Mouse (Mus musculus): ENCODE results near the gene Nap1l1.
"Not testable (repeated sequence)": the region's sequence is repeated elsewhere in the genome, so short reads cannot be mapped to it uniquely, and the experiment has no call there.

The Nap1l1 gene

DNA sequence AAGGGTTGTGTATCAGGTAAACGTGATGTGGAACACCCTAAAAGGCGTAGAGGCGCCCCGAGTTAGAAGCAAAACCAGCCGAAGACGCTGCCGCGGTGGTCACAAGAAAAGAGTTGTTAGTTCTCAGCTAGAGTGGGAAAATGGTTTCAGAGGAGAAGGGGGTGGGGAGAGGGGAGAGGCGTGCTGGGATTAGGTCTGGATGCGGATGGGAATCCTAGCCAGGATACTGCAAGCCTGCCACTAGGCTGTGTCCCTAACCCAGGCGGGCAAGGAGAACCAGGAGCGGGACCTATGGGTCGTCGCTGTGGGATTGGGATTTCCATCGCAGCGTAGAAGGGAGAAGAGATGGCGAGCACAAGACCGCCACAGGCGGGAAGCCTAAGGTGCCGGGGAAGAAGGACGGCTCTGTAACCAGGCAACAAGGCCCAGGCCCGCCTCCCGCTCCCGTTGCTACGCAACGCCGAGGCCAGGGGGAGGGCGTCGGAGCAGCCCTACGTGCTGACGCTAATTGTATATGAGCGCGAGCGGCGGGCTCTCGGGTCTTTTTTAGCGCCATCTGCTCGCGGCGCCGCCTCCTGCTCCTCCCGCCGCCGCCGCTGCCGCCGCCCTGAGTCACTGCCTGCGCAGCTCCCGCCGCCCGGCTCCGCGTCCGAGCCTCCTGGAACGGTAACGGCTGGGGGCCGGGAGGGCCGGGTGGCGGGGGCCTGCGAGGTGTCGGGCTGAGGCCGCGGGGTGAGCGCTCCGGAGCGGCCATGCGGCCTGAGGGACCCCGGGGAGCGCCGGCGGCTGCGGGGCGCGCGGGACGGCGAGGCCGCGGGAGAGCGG lies at the start of gene Nap1l1:
Gene Nap1l1, plus strand, starts transcription at position 538 of the 825 bp plus-strand sequence.
- peak; percentile 89 for DNase-seq (ENCODE audit: low read depth, low spot score)

- no peak for DNase-seq (ENCODE audit: low read depth, low spot score)
These were observed 46.5 kb upstream of the Nap1l1 start for GRCm38 (mm10) chr10:111426491-111426890.

DNA sequence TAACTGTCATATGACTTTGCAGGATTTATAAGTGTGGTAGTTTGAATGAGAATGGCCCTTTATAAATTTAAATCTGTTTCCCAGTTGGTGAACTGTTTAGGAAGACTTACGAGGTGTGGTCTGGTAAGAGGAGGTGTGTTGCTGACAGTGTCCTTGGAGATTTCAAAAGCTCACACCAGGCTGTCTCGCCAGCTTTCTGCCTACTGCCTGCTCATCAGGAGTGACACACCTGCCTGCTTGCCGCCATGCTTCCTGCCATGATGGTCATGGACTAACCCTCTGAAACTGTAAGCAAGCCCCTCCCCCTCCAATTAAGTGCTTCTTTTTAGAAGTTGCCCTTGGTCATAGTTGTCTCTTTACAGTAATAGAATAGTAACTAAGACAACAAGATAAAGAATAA lies 39.5 kb upstream of the Nap1l1 start:
- no peak for DNase-seq (ENCODE audit: low read depth, low spot score)

- no peak for DNase-seq (ENCODE audit: low read depth, low spot score)
These were observed 32.0 kb upstream of the Nap1l1 start for GRCm38 (mm10) chr10:111441034-111441440.

DNA sequence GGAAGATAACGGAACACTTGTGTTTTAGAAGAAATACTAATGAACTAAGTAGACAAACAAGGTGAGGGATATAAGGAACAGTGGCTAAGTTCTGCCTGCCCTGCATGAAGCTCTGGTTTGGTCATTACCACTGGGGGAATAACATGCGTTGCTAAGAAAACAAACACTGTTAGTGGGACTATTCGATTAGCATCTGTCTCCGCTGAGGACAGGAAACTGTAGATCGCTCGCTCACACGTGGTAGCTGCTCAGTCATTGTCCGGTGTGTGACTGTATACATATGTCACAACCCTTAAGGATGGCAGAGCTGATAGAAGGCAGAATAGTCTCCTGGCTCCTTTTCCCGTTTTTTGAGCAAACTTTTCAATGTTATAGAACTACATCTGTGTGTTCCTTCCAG lies 28.8 kb upstream of the Nap1l1 start:
- no peak for DNase-seq (ENCODE audit: low read depth, low spot score)

DNA sequence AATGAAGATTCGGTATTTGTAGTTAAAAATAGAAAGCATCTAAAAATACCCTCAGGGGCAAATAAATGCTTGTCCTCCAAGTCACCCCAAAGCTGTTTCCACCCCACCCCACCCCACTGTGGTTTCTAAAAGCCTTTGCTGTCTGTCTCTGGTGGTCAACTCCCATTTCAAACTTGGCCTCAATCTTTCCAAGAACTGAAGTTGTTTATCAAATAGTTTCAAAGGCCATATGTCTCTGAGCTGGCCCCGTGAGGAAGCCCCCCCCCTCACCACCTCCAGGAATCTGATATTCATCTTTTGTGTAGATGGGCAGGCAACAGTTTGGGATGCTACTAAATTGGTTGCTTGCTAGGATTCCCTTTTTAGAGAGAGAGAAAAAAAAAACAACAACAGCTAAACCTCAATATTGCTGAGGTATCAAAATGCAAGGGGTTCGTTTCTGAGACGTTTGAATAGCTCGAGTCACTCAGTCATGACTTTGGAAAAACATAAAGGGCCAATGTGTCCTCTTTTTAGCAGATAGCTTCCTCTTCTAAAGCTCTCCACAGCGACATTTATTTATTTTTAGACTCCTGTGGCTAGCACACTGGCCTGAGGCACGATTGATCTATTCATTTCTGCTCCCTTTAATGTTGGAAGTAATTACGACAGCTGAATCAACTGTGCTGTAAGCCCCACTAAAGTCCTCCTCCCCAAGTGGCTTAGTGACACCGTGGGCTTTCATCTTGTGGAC lies 26.9 kb upstream of the Nap1l1 start:
- no peak for DNase-seq (ENCODE audit: low read depth, low spot score)

GRCm38 (mm10) chr10:111446672-111447008 lies 26.4 kb upstream of the Nap1l1 start:
- not testable (repeated sequence) for DNase-seq (ENCODE audit: low read depth, low spot score)

DNA sequence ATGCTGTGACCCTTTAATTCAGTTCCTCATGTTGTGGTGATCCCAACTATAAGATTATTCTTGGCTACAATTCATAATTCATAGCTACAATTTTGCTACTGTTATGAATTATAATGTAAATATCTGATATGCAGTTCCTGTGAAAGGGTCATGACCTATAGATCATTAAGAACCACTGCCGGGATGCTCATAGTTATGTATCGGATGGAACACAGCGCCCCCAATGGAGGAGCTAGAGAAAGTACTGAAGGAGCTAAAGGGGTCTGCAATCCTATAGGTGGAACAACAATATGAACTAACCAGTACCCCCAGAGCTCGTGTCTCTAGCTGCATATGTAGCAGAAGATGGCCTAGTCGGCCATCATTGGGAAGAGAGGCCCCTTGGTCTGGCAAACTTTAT lies 23.4 kb upstream of the Nap1l1 start:
- DNase-seq (ENCODE audit: low read depth, low spot score): not testable (repeated sequence)

DNA sequence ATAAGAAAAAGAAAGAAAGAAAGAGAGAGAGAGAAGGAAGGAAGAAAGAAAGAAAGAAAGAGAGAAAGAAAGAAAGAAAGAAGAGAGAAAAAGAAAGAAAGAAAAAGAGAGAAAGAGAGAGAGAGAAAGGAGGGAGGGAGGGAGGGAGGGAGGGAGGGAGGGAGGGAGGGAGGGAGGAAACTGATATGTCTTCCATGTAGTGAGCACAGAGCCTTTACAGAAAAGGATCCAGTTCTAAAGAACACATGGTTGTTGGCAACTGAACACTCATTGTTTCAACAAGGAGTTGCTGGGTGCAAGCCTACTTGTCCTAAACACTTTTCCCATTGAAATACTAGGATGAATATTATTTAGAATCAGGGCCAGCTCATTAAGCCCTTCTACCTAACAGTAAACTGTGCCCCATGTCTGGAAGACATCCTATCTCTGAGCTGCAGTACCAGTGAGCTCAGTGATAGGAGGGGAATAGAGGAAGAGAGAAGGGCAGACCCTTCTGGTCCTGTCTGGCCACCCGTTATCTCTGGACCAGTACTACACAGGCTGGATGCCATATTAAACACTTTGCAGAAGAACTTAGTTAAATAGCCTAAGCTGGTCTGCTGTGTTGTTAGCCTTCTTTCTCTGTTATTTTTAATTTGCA lies 21.2 kb upstream of the Nap1l1 start:
- no peak for DNase-seq (ENCODE audit: low read depth, low spot score)

DNA sequence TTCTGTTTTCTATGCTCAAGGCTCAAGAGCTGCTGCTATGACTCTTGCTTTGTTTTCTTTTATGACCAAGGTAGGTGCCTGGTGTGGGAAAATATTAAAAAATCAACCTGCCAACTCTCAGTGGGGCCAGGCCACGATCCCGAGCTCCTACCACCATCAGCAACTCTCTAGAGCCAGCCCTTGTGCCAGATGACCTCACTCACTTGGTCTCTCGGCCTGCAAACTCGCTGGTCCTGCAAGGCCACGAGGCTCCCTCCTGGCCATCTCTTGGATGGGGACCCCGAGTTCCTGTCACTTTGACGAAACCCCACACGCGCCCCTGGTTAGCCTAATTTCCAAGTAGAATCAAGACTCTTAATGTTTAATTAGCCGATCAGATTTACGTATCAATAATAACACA lies 20.6 kb upstream of the Nap1l1 start:
- DNase-seq (ENCODE audit: low read depth, low spot score): no peak

GRCm38 (mm10) chr10:111454698-111455308 lies 18.2 kb upstream of the Nap1l1 start:
- DNase-seq (ENCODE audit: low read depth, low spot score): no peak

- DNase-seq (ENCODE audit: low read depth, low spot score): no peak
These were observed 14.9 kb upstream of the Nap1l1 start for GRCm38 (mm10) chr10:111458088-111458487.

GRCm38 (mm10) chr10:111459040-111459439 lies 14.0 kb upstream of the Nap1l1 start:
- no peak for DNase-seq (ENCODE audit: low read depth, low spot score)

DNA sequence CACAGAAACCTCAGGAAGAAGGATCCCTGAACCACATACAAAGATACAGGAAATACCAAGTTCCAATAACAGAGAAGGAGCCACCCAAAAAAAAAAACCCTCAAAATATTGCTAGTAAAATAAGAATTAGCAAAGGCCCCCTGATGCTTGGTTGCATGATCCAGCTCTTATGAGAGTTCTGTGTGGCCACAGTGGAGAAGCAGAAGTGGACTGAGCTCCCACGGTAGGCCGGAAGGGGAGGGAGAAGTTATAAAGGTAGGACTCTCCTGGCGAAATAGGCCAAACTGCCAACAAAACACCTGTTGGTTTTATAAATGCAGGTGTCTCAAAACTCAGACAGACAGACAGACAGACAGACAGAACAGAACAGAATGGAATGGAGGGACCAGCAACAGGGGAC lies 13.1 kb upstream of the Nap1l1 start:
- DNase-seq (ENCODE audit: low read depth, low spot score): no peak

- DNase-seq (ENCODE audit: low read depth, low spot score): no peak
These were observed 12.6 kb upstream of the Nap1l1 start for GRCm38 (mm10) chr10:111460381-111460780.

DNA sequence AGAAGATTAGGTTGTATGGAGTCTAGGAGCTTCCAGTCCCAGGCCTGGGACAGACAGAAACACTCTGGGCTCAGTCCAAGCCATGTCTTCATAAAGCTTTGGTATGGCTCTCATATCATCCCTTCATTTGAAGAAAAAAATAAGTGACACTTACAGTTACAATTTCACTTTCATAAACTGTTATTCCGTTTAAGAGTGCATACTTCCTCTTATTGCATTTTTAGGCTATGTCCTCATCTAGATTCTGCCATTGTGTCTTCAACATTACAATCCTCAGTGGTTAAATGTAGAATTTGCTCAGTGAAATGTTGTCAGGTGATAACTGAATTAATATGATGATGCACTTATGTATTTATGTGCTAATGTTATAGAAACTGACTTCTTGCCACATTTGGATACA lies 8.2 kb upstream of the Nap1l1 start:
- DNase-seq (ENCODE audit: low read depth, low spot score): no peak

DNA sequence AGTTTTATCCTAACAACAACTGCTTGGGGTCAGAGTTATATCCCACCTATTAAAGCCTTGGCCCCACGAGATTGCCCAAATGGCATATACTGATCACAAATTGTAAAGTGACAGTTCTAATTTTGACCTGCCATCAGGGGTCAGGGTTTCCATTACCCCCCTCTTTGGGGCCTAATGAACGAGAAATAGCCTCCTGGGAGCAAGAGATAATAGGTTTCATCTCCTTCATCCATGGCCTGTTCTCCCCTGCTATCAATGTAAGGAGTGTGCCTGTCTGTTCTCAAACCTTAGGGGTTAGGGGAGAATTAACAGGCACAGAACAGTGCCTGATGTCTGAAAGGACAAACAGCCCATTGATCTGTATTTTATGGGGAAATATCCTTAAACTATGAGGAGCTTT lies 7.6 kb upstream of the Nap1l1 start:
- no peak for DNase-seq (ENCODE audit: low read depth, low spot score)

GRCm38 (mm10) chr10:111471166-111471565 lies 1.9 kb upstream of the Nap1l1 start:
- no peak for DNase-seq (ENCODE audit: low read depth, low spot score)

DNA sequence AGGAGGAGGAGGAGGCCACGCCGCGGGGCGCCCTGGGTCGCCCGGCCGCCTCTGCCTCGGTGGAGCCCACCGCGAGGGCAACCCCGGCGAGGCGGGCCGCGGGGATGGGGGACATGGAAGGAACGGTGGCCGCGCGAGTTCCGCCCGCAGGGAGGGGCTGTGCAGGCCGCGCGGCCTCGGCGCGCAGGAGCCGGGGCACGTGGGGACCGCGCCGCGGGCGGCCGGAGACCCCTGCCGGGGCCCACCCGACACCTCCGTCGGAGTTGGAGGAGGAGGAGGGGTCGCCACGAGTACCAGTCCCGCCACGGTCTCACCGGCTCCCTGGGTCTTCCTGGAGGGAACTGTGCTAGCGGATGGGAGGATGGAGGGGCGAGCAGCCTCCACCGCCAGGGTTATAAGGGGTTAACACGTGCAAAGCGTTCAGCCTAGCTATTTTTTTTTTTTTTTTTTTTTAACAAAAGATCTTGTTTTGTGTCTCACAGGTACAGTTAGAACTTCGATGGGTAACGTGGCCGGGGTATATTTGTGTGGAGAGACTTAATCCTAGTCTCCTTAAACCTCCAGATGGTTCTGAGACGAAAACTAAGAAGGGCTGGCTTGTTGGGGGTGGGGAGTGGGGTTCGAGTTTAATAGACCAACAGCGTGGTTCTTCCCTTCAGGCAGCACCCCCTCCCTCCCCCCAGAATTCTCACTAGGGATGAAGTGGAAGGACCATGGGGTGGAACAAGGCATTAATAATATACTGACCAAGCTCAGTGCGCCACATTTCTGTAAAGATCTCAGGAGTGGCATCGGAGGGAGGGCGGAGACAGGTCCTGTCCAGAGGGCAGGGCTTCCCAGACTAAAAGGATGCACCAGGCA lies 718 bp downstream of the Nap1l1 start:
- DNase-seq (ENCODE audit: low read depth, low spot score): peak; percentile 24

DNA sequence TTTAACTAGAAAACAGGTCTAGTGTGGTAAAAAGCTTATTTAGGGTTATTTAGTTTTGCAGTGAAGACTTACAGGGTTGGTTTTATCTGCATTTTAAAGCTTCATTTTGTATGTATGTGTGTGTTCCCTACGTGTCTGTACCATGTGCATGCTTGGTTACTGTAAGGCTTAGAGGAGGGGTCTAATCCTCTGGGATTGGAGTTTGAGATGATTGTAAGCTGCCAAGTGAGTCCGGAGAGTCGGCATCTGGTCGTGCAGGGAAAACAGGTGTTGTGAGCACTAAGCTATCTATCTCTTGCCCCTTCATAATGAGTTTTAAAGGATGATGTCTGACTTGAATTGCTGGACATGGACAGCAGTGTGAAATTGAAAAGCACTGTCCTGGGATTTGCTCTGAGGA lies 3.3 kb downstream of the Nap1l1 start:
- DNase-seq (ENCODE audit: low read depth, low spot score): no peak

DNA sequence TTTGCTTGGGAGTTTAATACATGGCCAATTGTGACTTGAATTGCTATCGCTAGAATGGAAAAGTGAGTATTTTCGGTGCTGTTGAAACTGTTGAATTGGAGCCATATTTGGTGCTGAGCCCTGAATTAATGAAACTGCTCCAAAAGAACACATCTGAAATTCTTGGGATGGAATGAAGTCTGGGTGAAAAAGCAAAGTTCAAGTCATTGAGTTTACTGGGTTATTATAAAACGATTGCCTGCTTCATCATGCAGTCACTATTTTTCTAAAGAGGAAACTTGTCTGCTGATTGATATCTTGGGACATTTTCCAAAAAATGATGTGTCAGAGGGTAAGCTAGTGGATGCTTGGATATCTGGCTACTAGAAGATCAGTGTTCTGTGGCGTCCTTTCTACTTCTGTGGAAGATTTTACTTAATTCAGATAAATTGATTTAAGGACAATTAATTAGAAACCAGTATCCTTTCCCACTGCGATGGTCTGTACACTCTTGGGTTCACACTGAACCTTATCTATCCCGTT lies 4.0 kb downstream of the Nap1l1 start:
- no peak for DNase-seq (ENCODE audit: low read depth, low spot score)
